Mouse (Mus musculus) limb, embryonic 11.5 days (tissue): Measurements from ENCODE around the gene Phb2. TPM values are rescaled to one million over a fixed set of nuclear protein-coding genes. Genes with fewer than 3 reads are reported as not detected.

Experiments used
- ATAC-seq: fragments of 200-750 bp; cut with Nextera tagmentation; 2 replicates; pipeline ENCODE4 v1.8.0; 2017; ENCODE audit warnings: low read depth; ENCODE audit not compliant: insufficient number of reproducible peaks, low FRiP score, low TSS enrichment
- DNase-seq: peaks from one replicate; pipeline ENCODE4 v3.0.0-alpha.2; 2015; ENCODE audit warnings: low spot score
- H3K27ac ChIP-seq: fragments of 300-500 bp; sonication (generic); replicated peaks from 2 replicates; pipeline ENCODE4 v1.5.1; 2014; ENCODE audit warnings: low read depth, mild to moderate bottlenecking, low read length
- H3K27me3 ChIP-seq: fragments of 300-500 bp; sonication (generic); 2 replicates; pipeline ENCODE4 v1.6.1; 2014; ENCODE audit warnings: mild to moderate bottlenecking, low read length, mixed read lengths; ENCODE audit not compliant: control insufficient read depth, insufficient read depth
- H3K36me3 ChIP-seq: fragments of 300-500 bp; sonication (generic); 2 replicates; pipeline ENCODE4 v1.6.1; 2014; ENCODE audit warnings: mild to moderate bottlenecking, low read length, moderate library complexity, mixed read lengths; ENCODE audit not compliant: control insufficient read depth, insufficient read depth
- H3K4me1 ChIP-seq: fragments of 300-500 bp; sonication (generic); 2 replicates; pipeline ENCODE4 v1.6.1; 2014; ENCODE audit warnings: low read length, mixed read lengths; ENCODE audit not compliant: control insufficient read depth, insufficient read depth
- H3K4me2 ChIP-seq: fragments of 300-500 bp; sonication (generic); 2 replicates; pipeline ENCODE4 v1.6.1; 2014; ENCODE audit warnings: low read depth, mild to moderate bottlenecking, moderate library complexity; ENCODE audit not compliant: severe bottlenecking
- H3K4me3 ChIP-seq: fragments of 300-500 bp; sonication (generic); 2 replicates; pipeline ENCODE4 v1.5.1; 2014; ENCODE audit warnings: low read depth, low read length
- H3K9ac ChIP-seq: fragments of 300-500 bp; sonication (generic); 2 replicates; pipeline ENCODE4 v1.6.1; 2014; ENCODE audit warnings: mild to moderate bottlenecking, low read length
- H3K9me3 ChIP-seq: fragments of 300-500 bp; sonication (generic); 2 replicates; pipeline ENCODE4 v1.6.1; 2016; ENCODE audit warnings: low read length; ENCODE audit not compliant: control insufficient read depth
- WGBS: fragments of 180-500 bp; shearing (Covaris S2); extraction: QIAGEN DNeasy Blood & Tissue Kit; methylation state at CpG from one replicate; pipeline ENCODE4 v1.1.7; 2014; 5-methylcytosine and 5-hydroxymethylcytosine counted together
- polyA plus RNA-seq: library from polyadenylated mRNA; unstranded; fragments of >200 nt; fragmentation: Nextera tagmentation; extraction: Ambion mirVana; gene quantifications from 2 replicates; pipeline ENCODE4 v1.2.1, GENCODE M21; 2014

Phb2 gene
- 424 and 427 TPM in 2 replicates for polyA plus RNA-seq

GRCm38 (mm10) chr6:124711824-124712782 lies at the start of gene Phb2, which contains the start of gene Emg1:
Gene Phb2, plus strand, starts transcription at chr6:124712336.
Gene Emg1, minus strand, starts transcription at chr6:124712178.
- ATAC-seq (peak; percentile 95), DNase-seq (peak; percentile 99)
- peaks cover 17% of the 10 kb centered on the region for H3K4me1 ChIP-seq
- H3K27me3 ChIP-seq = no peaks in the 10 kb centered on the region
- H3K4me2 ChIP-seq = peak within 1 kb of the TSS; percentile 91
- peak within 1 kb of the TSS; percentile 84 for H3K9ac ChIP-seq
- peak within 1 kb of the TSS; percentile 73 for H3K27ac ChIP-seq
- under 1% methylated on average over 76 of the region's 76 CpGs for WGBS
- H3K36me3 ChIP-seq = peaks cover 22% of the 10 kb centered on the region
- no peaks in the 10 kb centered on the region for H3K9me3 ChIP-seq
- H3K4me3 ChIP-seq = peak within 1 kb of the TSS; percentile 98

GRCm38 (mm10) chr6:124662477-124663423 lies 49.4 kb upstream of the Phb2 start, which contains the start of gene Lpcat3:
Gene Lpcat3, plus strand, starts transcription at chr6:124663027.
- DNase-seq = peak; percentile 99
- Histone ChIP-seq H3K36me3 (no peaks in the 10 kb centered on the region), H3K4me3 (peak within 1 kb of the TSS; percentile 71), H3K9ac (peak within 1 kb of the TSS; percentile 64), H3K27ac (peak within 1 kb of the TSS; percentile 45), H3K4me2 (peak within 1 kb of the TSS; percentile 65), H3K4me1 (no peaks in the 10 kb centered on the region), H3K9me3 (no peaks in the 10 kb centered on the region), H3K27me3 (no peaks in the 10 kb centered on the region)
- peak; percentile 98 for ATAC-seq
- under 1% methylated on average over 60 of the region's 87 CpGs for WGBS

- DNase-seq (no peak), ATAC-seq (no peak)
- H3K27me3 ChIP-seq = no peaks in the 10 kb centered on the region
- peak overlapping the region; percentile 64 for H3K9ac ChIP-seq
- no peaks in the 10 kb centered on the region for H3K4me1 ChIP-seq
- H3K36me3 ChIP-seq = no peaks in the 10 kb centered on the region
- WGBS = 17% methylated on average over 13 of the region's 13 CpGs
- H3K4me3 ChIP-seq = peak overlapping the region; percentile 71
- H3K9me3 ChIP-seq = no peaks in the 10 kb centered on the region
- H3K4me2 ChIP-seq = peak overlapping the region; percentile 65
- 0 out of 2 replicates have a peak overlapping the region, but pooled peaks have one; percentile 45 for H3K27ac ChIP-seq
Measured at GRCm38 (mm10) chr6:124663424-124663795, 48.7 kb upstream of the Phb2 start.

- H3K4me2 ChIP-seq = 0 out of 2 replicates have a peak overlapping the region, but pooled peaks have one; percentile 12
- no peaks in the 10 kb centered on the region for H3K9me3 ChIP-seq
- no peak for DNase-seq
- H3K4me3 ChIP-seq = no peak overlapping the region
- no peak overlapping the region for H3K27ac ChIP-seq
- no peaks in the 10 kb centered on the region for H3K27me3 ChIP-seq
- WGBS = 87% methylated on average over 7 of the region's 7 CpGs
- no peak overlapping the region for H3K9ac ChIP-seq
- no peak for ATAC-seq
- H3K4me1 ChIP-seq = no peaks in the 10 kb centered on the region
- H3K36me3 ChIP-seq = no peaks in the 10 kb centered on the region
Measured at GRCm38 (mm10) chr6:124664256-124664655, 47.9 kb upstream of the Phb2 start.

- H3K4me3 ChIP-seq = no peak overlapping the region
- H3K36me3 ChIP-seq = no peaks in the 10 kb centered on the region
- no peaks in the 10 kb centered on the region for H3K27me3 ChIP-seq
- no peaks in the 10 kb centered on the region for H3K4me1 ChIP-seq
- no peak overlapping the region for H3K9ac ChIP-seq
- ATAC-seq = no peak
- H3K27ac ChIP-seq = no peak overlapping the region
- 90% methylated on average over 10 of the region's 10 CpGs for WGBS
- H3K4me2 ChIP-seq = no peak overlapping the region
- DNase-seq = no peak
- H3K9me3 ChIP-seq = no peaks in the 10 kb centered on the region
Measured at GRCm38 (mm10) chr6:124665011-124665410, 47.1 kb upstream of the Phb2 start.

GRCm38 (mm10) chr6:124669234-124669859 lies 42.8 kb upstream of the Phb2 start:
- DNase-seq (no peak), ATAC-seq (no peak)
- Histone ChIP-seq H3K27ac (no peak overlapping the region), H3K9ac (no peak overlapping the region), H3K9me3 (no peaks in the 10 kb centered on the region), H3K4me1 (no peaks in the 10 kb centered on the region; the same call in 1 of the 2 replicates), H3K27me3 (no peaks in the 10 kb centered on the region), H3K36me3 (no peaks in the 10 kb centered on the region), H3K4me3 (no peak overlapping the region), H3K4me2 (no peak overlapping the region)
- WGBS = 84% methylated on average over 11 of the region's 11 CpGs

GRCm38 (mm10) chr6:124670281-124670900 lies 41.7 kb upstream of the Phb2 start:
- H3K4me2 ChIP-seq = no peak overlapping the region
- no peak overlapping the region for H3K4me3 ChIP-seq
- no peak for ATAC-seq
- no peak for DNase-seq
- no peaks in the 10 kb centered on the region for H3K27me3 ChIP-seq
- no peak overlapping the region for H3K27ac ChIP-seq
- no peaks in the 10 kb centered on the region for H3K9me3 ChIP-seq
- H3K4me1 ChIP-seq = no peaks in the 10 kb centered on the region; the same call in 1 of the 2 replicates
- H3K9ac ChIP-seq = no peak overlapping the region
- no peaks in the 10 kb centered on the region for H3K36me3 ChIP-seq
- WGBS = 91% methylated on average over 7 of the region's 7 CpGs
